Mouse (Mus musculus) lung, postnatal 0 days (tissue): ENCODE data around the gene Cyb5d1.
"Not testable (repeated sequence)": the region's sequence is repeated elsewhere in the genome, so short reads cannot be mapped to it uniquely, and the experiment has no call there.

ENCODE experiments used
- CTCF ChIP-seq: IDR thresholded peaks from 2 replicates; pipeline ENCODE4 v1.5.1; 2016; ENCODE audit warnings: antibody characterized with exemption, mild to moderate bottlenecking
- EP300 ChIP-seq: IDR thresholded peaks from 2 replicates; pipeline ENCODE4 v1.6.1; 2016; ENCODE audit warnings: antibody characterized with exemption, mild to moderate bottlenecking, control low read depth

DNA sequence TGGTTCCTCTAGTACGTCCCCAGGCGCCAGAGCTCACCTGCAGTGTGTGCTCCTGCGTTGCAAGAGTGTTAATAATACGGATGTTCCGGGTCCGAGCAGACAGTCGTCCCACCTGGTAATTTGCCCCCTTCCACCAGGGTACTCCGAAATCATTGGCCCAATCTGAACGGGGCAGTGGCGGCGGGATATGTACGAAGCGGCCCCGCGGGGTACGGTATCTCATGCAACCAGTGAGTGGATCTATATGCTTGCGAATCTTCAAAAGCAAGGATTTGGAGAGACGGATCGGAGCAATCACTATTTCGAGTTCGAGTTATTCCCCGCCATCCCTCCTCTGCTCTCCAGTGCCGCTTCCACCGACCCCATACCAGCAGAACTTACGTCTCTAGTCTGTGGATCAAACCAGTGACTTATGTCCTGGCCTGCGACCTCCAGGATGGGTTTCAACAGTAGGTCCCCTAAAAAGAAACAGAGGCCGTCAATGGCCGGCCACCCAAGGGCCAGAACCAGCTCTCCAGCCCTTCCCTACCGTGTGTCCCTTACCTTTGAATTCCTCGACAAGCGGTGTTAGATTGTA is 752 bp downstream of the Cyb5d1 start:
- not testable (repeated sequence) for TF ChIP-seq EP300, CTCF
